18 mouse cellular contexts compared by ENCODE assay signal in genomic region chr13:36714101-36714500, GRCm38 (mm10). TPM values are rescaled to one million over a fixed set of nuclear protein-coding genes. Genes with fewer than 3 reads are reported as not detected.
"Had no signal": no experiment of that assay in that cellular context is flagged by ENCODE, and none has a peak within 500 bp of the region (broad histone marks: within the 10 kb centered on the region; RNA-seq: fewer than 3 reads in every experiment).

No protein-coding gene starts in this region.

- H3K27ac ChIP-seq: neural tube, embryonic 12.5 days; neural tube, embryonic 13.5 days; neural tube, embryonic 15.5 days; stomach, embryonic 15.5 days; stomach, postnatal 0 days had no signal

- H3K4me3 ChIP-seq: neural tube, embryonic 12.5 days; neural tube, embryonic 13.5 days; neural tube, embryonic 15.5 days; stomach, embryonic 15.5 days had no signal

- H3K9me3 ChIP-seq: neural tube, embryonic 12.5 days; neural tube, embryonic 13.5 days; neural tube, embryonic 15.5 days; stomach, embryonic 15.5 days had no signal

- H3K4me1 ChIP-seq: neural tube, embryonic 12.5 days; neural tube, embryonic 13.5 days; neural tube, embryonic 15.5 days; stomach, embryonic 15.5 days had no signal

- H3K9ac ChIP-seq: neural tube, embryonic 12.5 days; neural tube, embryonic 13.5 days; neural tube, embryonic 15.5 days; stomach, embryonic 15.5 days had no signal

- H3K27me3 ChIP-seq: neural tube, embryonic 12.5 days; neural tube, embryonic 13.5 days; neural tube, embryonic 15.5 days; stomach, embryonic 15.5 days had no signal

- H3K4me2 ChIP-seq: neural tube, embryonic 12.5 days; neural tube, embryonic 13.5 days; neural tube, embryonic 15.5 days; stomach, embryonic 15.5 days had no signal

- H3K36me3 ChIP-seq: neural tube, embryonic 12.5 days; neural tube, embryonic 13.5 days; neural tube, embryonic 15.5 days; stomach, embryonic 15.5 days had no signal

- DNase-seq: retina, postnatal 1 day; right cerebral cortex, adult 18-20 months; right cerebral cortex, postnatal 14 days; right cerebral cortex, postnatal 25 days; right cerebral cortex, postnatal 4 days; spleen, adult 18-20 months; thymus, adult 18-20 months; thymus, adult 2 months; thymus, postnatal 14 days; thymus, postnatal 25 days; thymus, postnatal 36 days; thymus, postnatal 4 days had no signal

RNA-seq across cellular contexts. Expression of gene Nrn1, which starts 20.8 kb away (rescaled TPM):
- total RNA-seq: neutrophil, adult 5-6 weeks had no signal
